Comparison of ENCODE assay signal across 12 mouse cellular contexts in genomic region chr8:73178434-73178833, GRCm38 (mm10).
DNase-seq lines count a peak whose midpoint lies in the region; ATAC-seq and TF ChIP-seq lines count a peak whose summit lies in the region.
"Had no signal": no experiment of that assay in that cellular context is flagged by ENCODE, and none has a peak within 500 bp of the region (broad histone marks: within the 10 kb centered on the region; RNA-seq: fewer than 3 reads in every experiment).

No protein-coding gene starts in this region.

- no peak overlapping the region for H3K27ac ChIP-seq in embryonic facial prominence, embryonic 14.5 days (replicated peaks; ENCODE audit: low read depth, low read length)
- no peak overlapping the region for H3K27ac ChIP-seq in embryonic facial prominence, embryonic 10.5 days (replicated peaks)
- H3K27ac ChIP-seq in kidney, embryonic 14.5 days (ENCODE audit: low read depth, low read length) = no peak overlapping the region
- no peak overlapping the region for H3K27ac ChIP-seq in stomach, embryonic 14.5 days (ENCODE audit: low read length)
- no peak overlapping the region for H3K27ac ChIP-seq in stomach, postnatal 0 days (replicated peaks)
- H3K27ac ChIP-seq in hindbrain, embryonic 11.5 days (ENCODE audit: low read depth, low read length) = no peak overlapping the region
- H3K27ac ChIP-seq: midbrain, embryonic 15.5 days had no signal

- H3K4me3 ChIP-seq in embryonic facial prominence, embryonic 14.5 days (ENCODE audit: low read depth, low read length) = no peak overlapping the region
- H3K4me3 ChIP-seq in embryonic facial prominence, embryonic 10.5 days = no peak overlapping the region
- H3K4me3 ChIP-seq in kidney, embryonic 14.5 days (ENCODE audit: low read length) = no peak overlapping the region
- H3K4me3 ChIP-seq in stomach, embryonic 14.5 days (ENCODE audit: low read depth, low read length) = no peak overlapping the region
- H3K4me3 ChIP-seq in stomach, postnatal 0 days (ENCODE audit: low read depth, low read length) = no peak overlapping the region
- no peak overlapping the region for H3K4me3 ChIP-seq in hindbrain, embryonic 11.5 days (ENCODE audit: low read depth, low read length)
- H3K4me3 ChIP-seq: midbrain, embryonic 15.5 days had no signal

- no peaks in the 10 kb centered on the region for H3K36me3 ChIP-seq in embryonic facial prominence, embryonic 14.5 days (ENCODE audit: control insufficient read depth, insufficient read depth, low read length)
- no peaks in the 10 kb centered on the region for H3K36me3 ChIP-seq in embryonic facial prominence, embryonic 10.5 days (replicated peaks)
- no peaks in the 10 kb centered on the region for H3K36me3 ChIP-seq in kidney, embryonic 14.5 days (ENCODE audit: control insufficient read depth, insufficient read depth, low read length)
- H3K36me3 ChIP-seq in stomach, embryonic 14.5 days (ENCODE audit: control insufficient read depth, insufficient read depth, low read length) = no peaks in the 10 kb centered on the region
- H3K36me3 ChIP-seq in stomach, postnatal 0 days (ENCODE audit: control insufficient read depth, insufficient read depth, low read length) = no peaks in the 10 kb centered on the region
- no peaks in the 10 kb centered on the region for H3K36me3 ChIP-seq in hindbrain, embryonic 11.5 days (ENCODE audit: control insufficient read depth, insufficient read depth, low read length)
- H3K36me3 ChIP-seq: midbrain, embryonic 15.5 days had no signal

- no peak for TF ChIP-seq CTCF in stomach, postnatal 0 days (IDR thresholded peaks at IDR 0.05; ENCODE audit: low read depth)

- H3K9me3 ChIP-seq in embryonic facial prominence, embryonic 14.5 days (ENCODE audit: control insufficient read depth, low read length) = no peaks in the 10 kb centered on the region
- no peaks in the 10 kb centered on the region for H3K9me3 ChIP-seq in embryonic facial prominence, embryonic 10.5 days
- no peaks in the 10 kb centered on the region for H3K9me3 ChIP-seq in kidney, embryonic 14.5 days (ENCODE audit: control insufficient read depth, low read length)
- H3K9me3 ChIP-seq in stomach, embryonic 14.5 days (ENCODE audit: control insufficient read depth, low read depth, low read length) = no peaks in the 10 kb centered on the region
- no peaks in the 10 kb centered on the region for H3K9me3 ChIP-seq in stomach, postnatal 0 days (ENCODE audit: control insufficient read depth, low read length)
- no peaks in the 10 kb centered on the region for H3K9me3 ChIP-seq in hindbrain, embryonic 11.5 days (ENCODE audit: control insufficient read depth, low read length)
- H3K9me3 ChIP-seq: midbrain, embryonic 15.5 days had no signal

- no peaks in the 10 kb centered on the region for H3K27me3 ChIP-seq in embryonic facial prominence, embryonic 14.5 days (replicated peaks; ENCODE audit: control insufficient read depth, insufficient read depth, low read length)
- H3K27me3 ChIP-seq in embryonic facial prominence, embryonic 10.5 days (replicated peaks; ENCODE audit: low read depth, poor library complexity, severe bottlenecking) = no peaks in the 10 kb centered on the region
- no peaks in the 10 kb centered on the region for H3K27me3 ChIP-seq in kidney, embryonic 14.5 days (ENCODE audit: control insufficient read depth, insufficient read depth, low read length)
- H3K27me3 ChIP-seq in stomach, embryonic 14.5 days (ENCODE audit: control insufficient read depth, insufficient read depth, low read length) = no peaks in the 10 kb centered on the region
- H3K27me3 ChIP-seq in stomach, postnatal 0 days (ENCODE audit: control insufficient read depth, insufficient read depth, low read length) = no peaks in the 10 kb centered on the region
- no peaks in the 10 kb centered on the region for H3K27me3 ChIP-seq in hindbrain, embryonic 11.5 days (ENCODE audit: control insufficient read depth, insufficient read depth, low read length)
- H3K27me3 ChIP-seq: midbrain, embryonic 15.5 days had no signal

- H3K9ac ChIP-seq in embryonic facial prominence, embryonic 14.5 days (ENCODE audit: low read depth, low read length) = no peak overlapping the region
- no peak overlapping the region for H3K9ac ChIP-seq in kidney, embryonic 14.5 days (ENCODE audit: low read depth, low read length)
- no peak overlapping the region for H3K9ac ChIP-seq in stomach, embryonic 14.5 days (replicated peaks; ENCODE audit: low read depth, low read length)
- H3K9ac ChIP-seq in stomach, postnatal 0 days (ENCODE audit: low read length) = no peak overlapping the region
- H3K9ac ChIP-seq in hindbrain, embryonic 11.5 days (ENCODE audit: low read depth, low read length) = no peak overlapping the region
- H3K9ac ChIP-seq: midbrain, embryonic 15.5 days had no signal

- ATAC-seq in embryonic facial prominence, embryonic 14.5 days (ENCODE audit: low read depth) = peak; percentile 70; the same call in 1 of the 2 replicates
- ATAC-seq in kidney, embryonic 14.5 days (ENCODE audit: low FRiP score, low TSS enrichment) = peak; percentile 76; the same call in 1 of the 2 replicates
- ATAC-seq in stomach, embryonic 14.5 days (ENCODE audit: insufficient number of reproducible peaks, insufficient read depth, low FRiP score, low read depth) = 0 out of 2 replicates have a peak, but pooled peaks have one; percentile 69
- no peak for ATAC-seq in stomach, postnatal 0 days (ENCODE audit: low FRiP score, low TSS enrichment)
- ATAC-seq in hindbrain, embryonic 11.5 days (ENCODE audit: low FRiP score) = no peak
- ATAC-seq: midbrain, embryonic 15.5 days had no signal

- no peaks in the 10 kb centered on the region for H3K4me1 ChIP-seq in embryonic facial prominence, embryonic 14.5 days (ENCODE audit: control insufficient read depth, insufficient read depth, low read length)
- H3K4me1 ChIP-seq in embryonic facial prominence, embryonic 10.5 days = no peaks in the 10 kb centered on the region
- no peaks in the 10 kb centered on the region for H3K4me1 ChIP-seq in kidney, embryonic 14.5 days (ENCODE audit: control insufficient read depth, insufficient read depth, low read length)
- 0 out of 2 replicates have a peak, but pooled peaks cover 5% of the 10 kb centered on the region for H3K4me1 ChIP-seq in stomach, embryonic 14.5 days (ENCODE audit: control insufficient read depth, insufficient read depth, low read length)
- no peaks in the 10 kb centered on the region for H3K4me1 ChIP-seq in stomach, postnatal 0 days (replicated peaks; ENCODE audit: control insufficient read depth, insufficient read depth)
- no peaks in the 10 kb centered on the region for H3K4me1 ChIP-seq in hindbrain, embryonic 11.5 days (replicated peaks; ENCODE audit: control insufficient read depth, insufficient read depth, low read length)
- H3K4me1 ChIP-seq: midbrain, embryonic 15.5 days had no signal

- no peak for TF ChIP-seq EP300 in stomach, postnatal 0 days (optimal IDR thresholded peaks at IDR 0.05)

- WGBS in embryonic facial prominence, embryonic 14.5 days = 44% methylated on average over 1 of the region's 1 CpGs
- WGBS in embryonic facial prominence, embryonic 10.5 days = 89% methylated on average over 1 of the region's 1 CpGs
- 53% methylated on average over 1 of the region's 1 CpGs for WGBS in kidney, embryonic 14.5 days
- 65% methylated on average over 1 of the region's 1 CpGs for WGBS in stomach, embryonic 14.5 days
- 78% methylated on average over 1 of the region's 1 CpGs for WGBS in stomach, postnatal 0 days
- 92% methylated on average over 1 of the region's 1 CpGs for WGBS in hindbrain, embryonic 11.5 days

- no peak overlapping the region for H3K4me2 ChIP-seq in embryonic facial prominence, embryonic 14.5 days (ENCODE audit: low read depth, low read length)
- no peak overlapping the region for H3K4me2 ChIP-seq in kidney, embryonic 14.5 days (replicated peaks; ENCODE audit: low read depth, low read length)
- H3K4me2 ChIP-seq in stomach, embryonic 14.5 days (replicated peaks; ENCODE audit: low read depth, low read length) = no peak overlapping the region
- no peak overlapping the region for H3K4me2 ChIP-seq in stomach, postnatal 0 days (replicated peaks; ENCODE audit: low read depth)
- no peak overlapping the region for H3K4me2 ChIP-seq in hindbrain, embryonic 11.5 days (replicated peaks; ENCODE audit: low read depth, low read length)
- H3K4me2 ChIP-seq: midbrain, embryonic 15.5 days had no signal

- DNase-seq in embryonic facial prominence, embryonic 14.5 days (ENCODE audit: low spot score) = peak; percentile 34
- DNase-seq in embryonic facial prominence, embryonic 10.5 days (ENCODE audit: low spot score) = no peak
- no peak for DNase-seq in kidney, postnatal 36 days
- no peak for DNase-seq in stomach, postnatal 0 days (ENCODE audit: low spot score)
- DNase-seq in hindbrain, embryonic 11.5 days (ENCODE audit: low spot score) = no peak
- no peak for DNase-seq in cerebellum, postnatal 14 days
- DNase-seq: kidney, adult 9 months; liver; lung, postnatal 10 days had no signal

Comparison
In these comparisons a context has a peak if more than half of its experiments do, and no peak if none do; other contexts are left out.
1. ATAC-seq: peak in embryonic facial prominence, embryonic 14.5 days (single experiment), kidney, embryonic 14.5 days (single experiment) and stomach, embryonic 14.5 days (single experiment); none in stomach, postnatal 0 days (single experiment) and hindbrain, embryonic 11.5 days (single experiment).